Mouse (Mus musculus): ENCODE measurements at regions not wholly inside any gene's neighbourhood (a gene's known extent, or its start where the extent isn't known, plus 50 kb on each side); places are given as distances from the start of the nearest gene placed in this dataset.

GRCm38 (mm10) chr10:46823837-46824236, 1246.2 kb downstream of the Hace1 start:
- no peak for DNase-seq (ENCODE audit: low spot score)
- intact Hi-C loops (cut with DNase I): no loop called here

DNA sequence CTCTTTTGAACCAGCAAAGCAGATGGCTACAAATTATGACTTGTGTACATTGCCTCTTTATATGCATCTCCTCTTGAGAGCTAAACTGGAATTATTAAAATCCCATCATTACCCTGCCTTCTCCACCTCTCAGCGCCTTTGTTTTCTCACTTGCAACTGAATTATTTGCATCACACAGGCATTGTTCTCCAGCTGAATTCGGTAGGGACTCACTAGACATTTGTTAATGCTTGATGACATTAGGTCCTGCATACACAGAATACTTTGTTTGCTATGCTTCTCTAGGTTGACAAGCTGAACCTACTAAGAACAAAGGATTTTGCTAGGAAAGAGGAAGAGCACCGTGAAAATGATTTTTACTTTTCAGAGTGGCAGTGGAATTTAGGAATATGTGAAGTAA, 1248.4 kb downstream of the Hace1 start:
- DNase-seq (ENCODE audit: low spot score): no peak
- intact Hi-C loops (cut with DNase I): no loop called here

DNA sequence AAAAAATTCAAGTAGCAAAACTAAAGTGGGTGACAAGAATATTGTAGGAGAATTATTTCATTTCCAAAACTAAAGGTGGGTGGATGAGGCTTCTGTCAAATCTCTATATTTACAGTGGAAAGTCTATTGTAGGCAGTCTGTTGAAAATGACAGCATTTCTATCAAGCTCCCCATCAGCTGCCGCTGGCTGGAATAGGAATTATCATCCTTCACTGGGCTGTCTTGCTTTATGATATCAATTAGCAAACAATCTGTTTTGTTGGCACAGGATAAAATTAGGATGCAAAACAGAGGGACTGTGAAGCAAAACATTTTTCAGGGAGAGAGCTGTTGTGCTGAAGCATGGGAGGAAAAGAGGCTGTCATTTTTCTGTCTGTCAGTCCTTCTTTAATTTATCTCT, 1249.0 kb downstream of the Hace1 start:
- intact Hi-C loops (cut with DNase I): no loop called here
- DNase-seq (ENCODE audit: low spot score): no peak

DNA sequence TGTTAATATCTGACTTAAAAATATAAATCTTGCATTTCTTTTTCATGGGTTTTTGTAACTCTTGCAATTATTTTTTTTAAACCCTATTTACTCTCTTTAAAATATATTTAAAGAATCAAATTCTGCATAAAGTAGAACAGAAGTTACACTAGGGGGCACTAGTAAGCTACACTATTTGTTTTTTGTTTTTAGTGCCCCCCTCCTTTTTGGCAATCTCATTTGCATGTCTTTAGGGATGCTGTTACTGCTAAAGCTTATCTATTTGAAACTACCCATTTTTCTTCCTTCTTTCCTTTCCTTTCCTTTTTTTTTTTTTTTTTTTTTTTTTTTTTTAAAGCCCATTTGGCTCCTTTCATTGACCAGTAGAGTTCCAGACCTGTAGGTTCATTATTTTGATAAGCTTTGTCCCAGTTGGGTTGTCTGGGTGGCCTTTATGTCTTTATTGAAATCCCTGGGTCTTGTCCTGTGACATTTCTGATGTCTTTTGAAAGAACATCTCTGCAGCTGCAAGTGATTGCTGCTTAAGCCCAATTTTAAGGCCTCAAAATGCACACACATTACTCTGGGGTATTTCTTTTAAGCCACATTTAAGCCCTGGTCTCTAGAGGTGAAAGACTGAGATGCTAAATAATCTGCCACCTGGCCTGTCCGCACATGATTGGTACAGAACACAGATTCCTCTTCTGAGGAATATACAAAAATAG, 1249.6 kb downstream of the Hace1 start:
- intact Hi-C loops (cut with DNase I): no loop called here
- DNase-seq (ENCODE audit: low spot score): no peak

DNA sequence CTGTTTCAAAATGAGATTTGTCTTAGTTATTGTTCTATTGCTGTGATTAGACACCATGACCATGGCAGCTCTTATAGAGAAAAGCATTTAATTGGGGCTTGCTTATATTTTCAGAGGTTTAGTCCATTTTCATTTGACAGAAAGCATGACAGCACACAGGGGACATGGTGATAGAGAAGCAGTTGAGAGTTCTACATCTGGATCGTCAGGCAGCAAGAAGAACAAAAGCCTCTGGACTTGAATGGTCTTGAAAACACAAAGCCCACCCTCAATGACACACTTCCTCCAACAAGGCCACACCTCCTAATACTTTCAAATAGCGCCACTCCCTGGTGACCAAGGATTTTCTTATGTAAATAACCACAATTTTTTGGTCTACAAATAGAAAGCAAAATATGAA, 1250.5 kb downstream of the Hace1 start:
- intact Hi-C loops (cut with DNase I): no loop called here
- DNase-seq (ENCODE audit: low spot score): no peak

DNA sequence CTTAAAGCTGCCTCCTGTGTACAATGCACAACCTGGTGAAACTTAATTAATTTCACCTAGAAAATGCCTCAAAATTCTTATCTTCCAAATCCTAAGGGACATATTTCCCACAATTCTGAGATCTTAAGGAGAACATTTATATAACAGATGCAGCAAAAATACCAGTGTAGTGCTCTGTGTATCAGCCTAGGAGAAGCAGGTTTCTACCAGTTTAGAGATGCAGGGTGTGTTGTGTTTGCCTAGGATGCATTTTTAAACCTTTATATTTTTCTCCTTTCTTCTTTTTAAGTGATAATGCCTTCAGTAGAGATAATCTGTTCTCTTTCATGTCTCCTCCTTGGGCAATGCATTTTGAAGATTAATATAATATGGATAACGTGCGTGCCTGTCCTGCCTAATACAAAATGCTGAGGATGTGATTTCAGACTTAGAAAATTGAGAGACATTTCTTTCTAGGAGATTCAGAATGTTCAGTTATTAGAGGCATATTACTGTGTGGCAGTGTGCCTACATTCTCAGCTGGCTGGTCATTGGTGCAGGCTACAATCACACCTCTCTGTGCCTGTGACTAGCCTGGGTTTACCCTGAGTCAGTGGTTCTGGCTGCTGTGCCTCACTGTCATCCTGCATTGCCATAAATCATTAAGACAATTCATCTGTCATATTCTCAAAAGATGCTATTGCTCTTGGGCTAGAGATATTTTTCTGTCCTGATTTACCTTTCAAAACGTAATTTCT, 1268.1 kb downstream of the Hace1 start:
- intact Hi-C loops (cut with DNase I): no loop called here
- DNase-seq (ENCODE audit: low spot score): no peak
